Mouse (Mus musculus) fat pad, adult 2 months (tissue): ENCODE measurements at regions not wholly inside any gene's neighbourhood (a gene's known extent, or its start where the extent isn't known, plus 50 kb on each side); places are given as distances from the start of the nearest gene placed in this dataset.
"Not testable (repeated sequence)": the region's sequence is repeated elsewhere in the genome, so short reads cannot be mapped to it uniquely, and the experiment has no call there.

Experiments used
- DNase-seq: peaks from one replicate; pipeline ENCODE4 v3.0.0-alpha.2; 2011; ENCODE audit warnings: low read depth, low spot score; ENCODE audit errors: extremely low read depth

DNA sequence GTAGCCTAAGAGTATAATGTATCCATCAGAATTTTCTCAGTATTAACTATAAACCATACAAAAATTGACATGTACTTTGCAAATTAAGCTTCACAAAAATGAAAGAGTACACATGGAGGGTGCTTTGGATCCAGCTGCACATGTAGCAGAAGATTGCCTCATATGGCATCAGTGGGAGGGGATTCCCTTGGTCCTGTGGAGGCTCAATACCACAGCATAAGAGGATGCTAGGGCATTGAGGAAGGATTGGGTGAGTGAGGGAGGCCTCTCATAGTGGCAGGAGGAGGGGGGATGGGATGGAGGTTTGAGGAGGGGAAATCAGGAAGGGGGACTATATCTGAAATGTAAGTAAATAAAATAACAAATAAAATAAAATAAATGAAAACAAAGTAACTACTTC lies 301.7 kb upstream of the Cntn5 start:
- DNase-seq, result no peak

DNA sequence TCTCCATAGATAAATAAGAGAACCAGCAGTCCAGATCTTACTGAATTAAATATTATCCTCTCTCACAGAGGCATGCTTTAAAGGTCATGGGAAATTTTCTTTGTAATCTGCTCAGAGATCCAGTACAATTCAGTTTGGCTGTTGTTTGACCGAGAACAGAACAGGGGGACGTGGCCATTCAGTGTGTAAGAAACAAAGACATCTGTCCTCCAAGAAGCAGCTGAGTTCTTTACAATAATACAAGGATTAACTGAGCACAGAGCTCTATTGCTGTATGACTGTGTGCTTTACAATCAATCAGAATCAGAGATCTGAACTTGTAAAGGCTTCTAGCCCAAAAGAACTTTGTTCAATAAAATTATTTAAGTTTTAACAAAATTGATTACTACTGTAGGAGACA lies 287.6 kb upstream of the Cntn5 start:
- no peak for DNase-seq

DNA sequence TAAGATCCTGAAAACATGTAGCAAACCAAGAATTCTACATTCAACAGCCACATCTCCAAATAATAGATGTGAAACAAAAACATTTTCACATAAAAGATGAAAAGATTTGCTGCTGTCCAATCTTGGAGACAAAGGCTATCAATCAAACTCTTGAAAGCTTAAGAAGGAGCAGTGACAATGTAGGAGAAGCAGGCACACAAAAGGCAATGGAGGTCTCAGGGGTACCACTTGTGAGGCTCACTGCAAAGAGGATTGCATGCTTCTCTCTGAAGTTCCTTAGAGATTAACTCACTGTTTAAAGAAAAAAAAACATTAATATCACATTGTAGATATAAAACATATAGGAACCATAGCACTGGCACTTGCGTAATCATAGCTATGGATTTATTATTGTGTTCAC lies 241.2 kb upstream of the Cntn5 start:
- no peak for DNase-seq

DNA sequence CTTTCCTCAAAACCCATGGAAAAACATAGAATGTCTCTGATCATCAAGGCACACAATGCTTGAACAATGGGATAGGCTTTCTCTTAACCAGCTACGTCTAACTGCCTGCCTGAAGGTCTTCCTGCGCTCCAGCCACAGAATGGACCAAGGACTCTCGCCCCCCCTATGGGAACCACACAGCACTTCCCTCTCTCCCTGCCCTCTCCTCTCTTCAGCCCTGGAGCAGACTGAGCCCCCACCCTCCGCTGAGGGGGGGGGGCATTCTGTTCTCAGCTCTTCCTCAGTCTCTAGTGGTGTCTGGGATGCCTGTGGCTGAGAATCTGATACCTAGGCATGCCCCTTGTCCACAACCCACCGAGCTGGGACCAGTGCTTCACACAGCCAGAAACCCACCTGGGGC lies 222.3 kb upstream of the Cntn5 start:
- DNase-seq, result no peak

DNA sequence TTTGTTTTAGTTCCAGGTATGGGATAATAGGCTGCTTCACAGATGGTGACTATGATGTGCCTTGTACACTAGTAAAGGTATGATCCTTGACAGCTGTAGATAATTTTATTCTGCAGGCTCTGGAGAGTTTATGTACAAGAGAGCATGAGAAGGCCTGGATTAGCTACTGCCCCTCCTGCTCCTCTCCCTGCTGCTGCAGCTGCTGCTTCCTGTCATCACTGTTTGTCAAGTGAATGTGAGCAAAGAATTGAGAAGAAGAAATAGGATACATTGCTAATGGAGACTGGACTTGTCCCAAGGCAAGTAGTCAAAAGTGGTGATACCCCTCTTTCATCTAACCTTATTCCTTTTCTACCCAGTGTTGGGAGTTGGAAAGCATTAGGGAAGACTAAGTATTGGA lies 214.6 kb upstream of the Cntn5 start:
- DNase-seq, result no peak

DNA sequence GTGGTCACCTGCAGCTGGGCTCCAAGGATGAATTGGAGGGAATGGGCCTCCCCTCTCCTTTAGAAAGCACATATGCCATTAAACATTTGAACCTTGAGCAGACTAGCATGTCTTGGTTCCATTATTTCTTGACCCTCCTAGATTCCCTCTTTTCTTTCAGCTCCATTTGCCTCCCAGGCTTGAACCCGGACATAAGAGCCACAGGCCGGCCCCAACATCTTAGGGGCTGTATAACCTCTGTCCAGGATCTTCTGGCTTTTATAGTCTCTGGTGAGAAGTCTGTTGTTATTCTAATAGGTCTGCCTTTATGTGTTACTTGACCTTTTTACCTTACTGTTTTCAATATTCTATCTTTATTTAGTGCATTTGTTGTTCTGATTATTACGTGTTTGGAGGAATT lies 203.3 kb upstream of the Cntn5 start:
- not testable (repeated sequence) for DNase-seq

DNA sequence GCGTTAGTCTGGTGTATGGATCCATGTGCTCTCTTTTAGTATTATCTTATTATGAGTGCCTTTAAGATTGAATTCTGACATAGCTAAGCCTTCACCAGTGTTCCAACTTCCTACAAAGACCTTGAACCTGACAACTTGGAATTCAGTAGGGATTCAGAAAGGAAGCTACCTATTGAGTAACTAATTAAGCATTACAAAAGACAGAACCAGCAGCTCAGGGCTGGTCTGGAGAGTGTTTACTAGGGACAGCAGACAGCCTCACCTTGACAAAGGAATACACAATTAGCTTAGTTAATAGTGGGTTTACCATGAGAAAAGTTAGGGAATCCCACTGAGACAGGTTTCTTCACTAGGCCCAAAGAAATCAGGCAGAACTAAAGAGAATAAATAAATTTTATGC lies 202.6 kb upstream of the Cntn5 start:
- not testable (repeated sequence) for DNase-seq

DNA sequence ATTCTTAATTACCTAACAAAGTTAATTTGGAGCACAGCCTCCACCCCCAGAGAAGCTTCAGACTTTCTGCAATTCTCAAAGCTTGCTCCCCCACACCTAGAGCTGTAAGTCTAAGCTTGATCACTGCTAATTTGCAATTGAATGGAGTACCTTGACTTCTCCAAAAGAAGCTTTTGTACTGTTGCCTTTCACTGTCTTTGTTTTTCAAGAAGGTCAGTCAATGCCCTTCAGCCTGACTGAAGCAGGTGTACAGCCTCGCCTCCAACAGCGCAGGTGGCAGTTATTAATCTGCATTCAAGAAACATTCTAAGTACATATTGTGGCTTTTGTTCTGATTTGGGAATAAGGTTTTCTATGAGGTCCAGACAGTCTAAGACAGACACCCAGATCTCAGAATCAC lies 201.7 kb upstream of the Cntn5 start:
- no peak for DNase-seq

DNA sequence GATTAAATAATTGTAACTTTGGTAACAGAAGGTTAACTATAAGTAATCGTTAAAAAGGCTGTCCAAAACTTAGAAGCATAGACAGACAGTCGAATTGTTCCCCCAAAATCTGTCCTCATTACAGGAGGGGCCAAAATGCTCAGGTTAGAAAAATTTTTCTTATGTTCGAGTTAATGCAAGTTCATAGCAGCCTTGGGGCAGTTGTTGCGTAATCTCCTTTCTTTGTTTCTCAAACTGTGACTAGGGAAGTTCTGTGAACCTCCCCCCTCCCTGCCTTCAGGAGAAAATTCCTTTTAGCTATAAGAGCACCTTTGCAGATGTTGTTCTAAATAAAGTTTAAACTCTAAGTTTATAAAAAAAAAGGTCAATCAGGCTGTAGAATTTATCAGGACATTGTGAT lies 198.9 kb upstream of the Cntn5 start:
- peak; percentile 75 for DNase-seq

DNA sequence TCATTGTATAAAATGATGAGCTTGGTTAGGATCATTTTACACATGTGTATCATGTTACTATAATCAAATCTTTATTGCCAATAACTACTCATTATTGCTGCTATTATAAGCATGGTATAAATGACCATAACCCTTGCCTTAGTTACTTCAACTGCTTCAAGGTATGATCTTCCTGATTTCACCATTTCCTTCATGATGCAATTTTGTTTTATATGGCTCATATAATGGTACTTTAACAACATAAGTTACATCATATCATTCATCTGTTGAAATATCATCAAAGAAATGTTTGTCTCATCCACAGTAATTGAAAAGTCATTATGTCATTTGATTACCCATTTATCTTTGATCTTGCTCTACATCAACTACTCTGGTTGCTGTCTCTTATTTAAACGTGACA lies 188.3 kb upstream of the Cntn5 start:
- DNase-seq, result peak; percentile 72

DNA sequence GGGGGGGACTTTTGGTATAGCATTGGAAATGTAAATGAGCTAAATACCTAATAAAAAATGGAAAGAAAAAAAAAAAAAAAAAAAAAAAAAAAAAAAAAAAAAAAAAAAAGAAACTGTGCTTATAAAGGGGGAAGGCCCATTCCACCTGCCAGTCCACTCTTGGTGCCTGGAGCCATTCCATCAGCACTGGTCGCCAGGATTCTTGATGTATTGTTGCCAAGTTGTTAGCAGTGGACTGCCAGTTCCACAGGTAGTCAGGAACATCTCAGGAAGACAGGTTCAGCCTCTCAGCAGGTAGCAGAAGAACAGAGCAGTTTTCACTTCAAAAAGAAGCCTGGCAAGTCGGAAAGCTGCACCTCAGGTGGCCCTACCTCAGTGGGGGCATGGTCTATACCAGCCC lies 162.6 kb upstream of the Cntn5 start:
- DNase-seq, result not testable (repeated sequence)

DNA sequence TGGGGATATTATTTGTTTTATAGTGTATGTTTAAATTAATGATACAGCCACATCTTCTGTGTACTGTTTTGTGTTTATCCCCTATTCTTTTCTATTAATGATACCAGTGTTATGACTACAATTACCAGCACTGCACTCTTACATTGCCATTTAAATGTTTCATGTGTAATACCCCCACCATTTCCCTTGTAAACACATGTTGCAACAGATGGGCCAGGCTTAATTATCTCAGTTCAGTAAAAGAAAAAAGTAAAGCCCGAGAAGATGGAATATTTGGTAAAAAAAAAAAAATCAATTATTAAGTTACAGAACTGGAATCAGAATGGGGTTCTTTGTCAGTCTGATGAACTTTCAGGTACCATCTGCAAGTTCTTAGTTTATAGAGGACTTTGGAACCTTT lies 158.3 kb upstream of the Cntn5 start:
- DNase-seq, result no peak
